Mouse (Mus musculus) bone marrow macrophage, adult 2 months (primary cell): ENCODE measurements around the gene Scgn.

Experiments
- CTCF ChIP-seq: IDR thresholded peaks from 2 replicates; pipeline ENCODE4 v1.5.1; 2012; ENCODE audit warnings: low read depth, mild to moderate bottlenecking, low read length, moderate library complexity
- POLR2A ChIP-seq: IDR thresholded peaks from 2 replicates; pipeline ENCODE4 v1.6.1; 2012; ENCODE audit warnings: mild to moderate bottlenecking, low read depth, low read length, borderline replicate concordance

GRCm38 (mm10) chr13:24005528-24005927, 14.5 kb upstream of the Scgn start:
- TF ChIP-seq CTCF (no peak), POLR2A (no peak)
